Mouse (Mus musculus) kidney, adult 2 months (tissue): ENCODE measurements around the gene Pdha2.

Experiments used
- CTCF ChIP-seq: fragments of 200-500 bp; conservative IDR thresholded peaks from 2 replicates; pipeline ENCODE4 v1.5.1; 2011; ENCODE audit warnings: low read depth, mild to moderate bottlenecking, control low read depth, low read length, moderate library complexity, mixed read lengths; ENCODE audit not compliant: insufficient read depth, insufficient read length
- POLR2A ChIP-seq: fragments of 200-500 bp; IDR thresholded peaks from one replicate; pipeline ENCODE4 v1.6.1; 2011; ENCODE audit warnings: low read depth, low read length, control low read depth

GRCm38 (mm10) chr3:141160986-141161385 lies 51.2 kb downstream of the Pdha2 start:
- TF ChIP-seq CTCF (no peak), POLR2A (no peak)
